Mouse (Mus musculus) E14TG2a.4 (cell line): ENCODE results near the gene Atpaf2.

Experiments
- H3K27me3 ChIP-seq: 2 replicates; pipeline ENCODE4 v1.6.1; 2014; ENCODE audit warnings: low read length, control low read depth; ENCODE audit not compliant: insufficient read depth
- H3K36me3 ChIP-seq: 2 replicates; pipeline ENCODE4 v1.6.1; 2014; ENCODE audit warnings: low read length, control low read depth; ENCODE audit not compliant: insufficient read depth
- H3K4me1 ChIP-seq: replicated peaks from 2 replicates; pipeline ENCODE4 v1.6.1; 2014; ENCODE audit warnings: low read depth, low read length, control low read depth
- H3K4me3 ChIP-seq: replicated peaks from 2 replicates; pipeline ENCODE4 v1.5.1; 2014; ENCODE audit warnings: mild to moderate bottlenecking, low read length
- H3K9me3 ChIP-seq: 2 replicates; pipeline ENCODE4 v1.6.1; 2014; ENCODE audit warnings: low read length, control low read depth
- CTCF ChIP-seq: conservative IDR thresholded peaks from 2 replicates; pipeline ENCODE4 v1.5.1; 2014; ENCODE audit warnings: low read length
- NANOG ChIP-seq: IDR thresholded peaks from 2 replicates; pipeline ENCODE4 v1.6.1; 2014; ENCODE audit warnings: borderline replicate concordance, low read length, mixed read lengths
- POU5F1 ChIP-seq: IDR thresholded peaks from 2 replicates; pipeline ENCODE4 v1.6.1; 2014; ENCODE audit warnings: low read length, borderline replicate concordance

Atpaf2 gene

DNA sequence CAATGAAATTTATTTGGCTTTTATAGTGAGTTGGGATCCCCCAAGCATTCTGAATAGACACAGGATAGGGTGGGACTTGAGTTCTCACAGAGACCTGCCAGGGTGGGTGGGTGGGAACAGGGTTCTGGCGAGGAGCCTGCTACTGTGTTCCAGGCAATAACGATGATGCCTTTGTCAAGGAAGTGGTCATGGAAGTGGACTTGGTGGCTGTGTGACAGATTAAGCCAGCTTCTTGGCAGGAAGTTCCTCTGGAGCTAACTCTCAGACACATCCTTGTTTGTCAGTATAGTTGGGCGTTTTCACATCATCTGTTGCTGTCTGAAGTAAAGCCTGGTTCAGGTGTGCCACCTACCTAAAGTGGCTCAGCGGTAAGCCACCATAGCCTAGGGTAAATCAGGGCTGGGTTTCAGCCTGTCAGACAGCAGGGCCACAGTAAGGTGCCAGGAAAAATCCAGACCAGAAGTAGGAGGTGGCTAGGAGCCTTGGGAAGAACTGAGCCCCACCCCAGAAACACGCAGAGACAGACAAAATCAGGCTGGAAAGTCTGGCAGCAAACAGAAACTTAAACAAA lies 57.5 kb downstream of the Atpaf2 start:
- TF ChIP-seq NANOG (no peak), CTCF (no peak), POU5F1 (no peak)
- Histone ChIP-seq H3K9me3 (no peaks in the 10 kb centered on the region), H3K27me3 (no peaks in the 10 kb centered on the region), H3K4me3 (0 out of 2 replicates have a peak overlapping the region, but pooled peaks have one; percentile 7), H3K4me1 (peaks cover 50% of the 10 kb centered on the region), H3K36me3 (no peaks in the 10 kb centered on the region)

DNA sequence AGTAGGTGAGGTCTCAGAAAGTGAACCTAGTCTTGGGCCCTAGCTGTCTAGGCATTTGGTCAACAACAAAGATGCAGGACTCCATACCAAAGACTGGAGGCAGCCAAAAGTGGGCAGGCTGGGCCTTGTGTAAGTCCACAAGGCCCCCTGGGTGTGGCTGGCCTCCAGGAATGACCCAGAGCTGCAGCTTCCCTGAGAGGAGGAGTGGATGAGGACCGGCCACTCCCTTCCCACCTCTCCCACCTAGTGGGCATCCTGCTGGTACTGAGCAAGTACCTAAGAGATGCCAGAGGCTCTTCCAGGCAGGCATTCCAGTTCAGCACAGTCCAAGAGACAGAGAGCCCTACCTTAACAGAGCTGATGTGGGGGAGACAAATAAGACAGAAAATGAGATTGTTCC lies 58.3 kb downstream of the Atpaf2 start:
- Histone ChIP-seq H3K9me3 (no peaks in the 10 kb centered on the region), H3K27me3 (no peaks in the 10 kb centered on the region), H3K36me3 (no peaks in the 10 kb centered on the region), H3K4me1 (peaks cover 44% of the 10 kb centered on the region), H3K4me3 (no peak overlapping the region)
- TF ChIP-seq NANOG, result no peak
- no peak for TF ChIP-seq CTCF
- TF ChIP-seq POU5F1, result no peak

DNA sequence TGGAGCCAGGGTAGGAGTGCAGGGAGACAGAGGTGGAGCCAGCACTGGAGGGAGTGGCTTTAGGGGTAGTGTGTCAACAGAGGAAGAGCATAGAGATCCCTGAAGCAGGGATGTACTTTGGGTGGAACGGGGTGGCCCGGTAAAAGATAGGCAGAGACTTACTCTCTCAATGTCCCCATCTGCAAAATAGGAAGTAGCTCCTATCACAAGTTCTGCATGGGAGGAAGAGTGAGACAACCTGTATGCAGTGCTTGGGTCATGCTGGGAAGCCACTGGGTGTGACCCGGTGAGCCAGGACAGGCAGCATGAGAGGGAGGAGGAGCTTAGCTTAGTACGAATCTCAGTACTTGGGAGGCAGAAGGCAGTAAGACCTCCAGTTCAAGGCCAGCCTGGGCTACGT lies 59.1 kb downstream of the Atpaf2 start:
- Histone ChIP-seq H3K36me3 (no peaks in the 10 kb centered on the region), H3K27me3 (no peaks in the 10 kb centered on the region), H3K4me1 (peaks cover 48% of the 10 kb centered on the region), H3K4me3 (no peak overlapping the region), H3K9me3 (no peaks in the 10 kb centered on the region)
- TF ChIP-seq CTCF (no peak), POU5F1 (no peak)

DNA sequence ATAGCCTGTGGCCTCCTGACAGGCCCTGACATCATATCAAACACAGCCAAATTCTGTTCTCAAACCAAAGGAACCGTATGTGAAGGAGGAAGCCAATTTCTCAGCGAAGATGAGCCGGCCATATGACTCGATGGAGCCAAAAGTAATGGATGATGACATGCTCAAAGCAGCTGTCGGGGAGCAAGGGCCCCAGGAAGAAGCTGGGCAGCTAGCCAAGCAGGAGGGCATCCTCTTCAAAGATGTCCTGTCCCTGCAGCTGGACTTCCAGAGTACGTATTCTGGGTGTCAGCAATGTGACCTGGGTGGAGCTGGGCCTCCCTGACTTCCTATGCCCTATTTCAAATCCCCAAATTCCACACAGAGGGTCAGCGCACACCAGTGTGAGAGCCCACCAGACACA lies 59.7 kb downstream of the Atpaf2 start:
- Histone ChIP-seq H3K4me3 (no peak overlapping the region), H3K36me3 (no peaks in the 10 kb centered on the region), H3K27me3 (no peaks in the 10 kb centered on the region), H3K4me1 (peaks cover 49% of the 10 kb centered on the region), H3K9me3 (no peaks in the 10 kb centered on the region)
- no peak for TF ChIP-seq CTCF
- TF ChIP-seq NANOG, result no peak
- TF ChIP-seq POU5F1, result no peak

DNA sequence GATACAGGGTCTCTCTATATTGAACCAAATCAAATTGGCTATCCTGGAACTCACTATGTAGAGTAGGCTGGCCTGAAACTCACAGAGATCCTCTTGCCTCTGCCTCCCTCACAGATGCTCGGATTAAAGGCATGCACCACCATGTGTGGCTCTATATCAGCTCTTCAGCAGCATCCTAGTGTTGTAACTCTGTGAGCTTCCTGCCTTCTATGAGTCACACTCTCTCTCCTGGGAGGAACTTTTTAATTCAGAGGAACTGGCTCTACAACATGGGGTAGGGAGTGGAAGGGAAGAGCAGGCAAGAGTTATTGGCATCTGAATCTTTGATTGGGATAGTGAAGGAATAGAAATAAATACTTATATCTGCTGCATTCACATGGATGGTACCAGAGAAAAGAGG lies 61.1 kb downstream of the Atpaf2 start:
- no peaks in the 10 kb centered on the region for H3K36me3 ChIP-seq
- no peaks in the 10 kb centered on the region for H3K9me3 ChIP-seq
- no peaks in the 10 kb centered on the region for H3K27me3 ChIP-seq
- H3K4me3 ChIP-seq, result no peak overlapping the region
- peaks cover 49% of the 10 kb centered on the region for H3K4me1 ChIP-seq
- TF ChIP-seq POU5F1, result no peak
- TF ChIP-seq NANOG, result no peak
- TF ChIP-seq CTCF, result no peak

DNA sequence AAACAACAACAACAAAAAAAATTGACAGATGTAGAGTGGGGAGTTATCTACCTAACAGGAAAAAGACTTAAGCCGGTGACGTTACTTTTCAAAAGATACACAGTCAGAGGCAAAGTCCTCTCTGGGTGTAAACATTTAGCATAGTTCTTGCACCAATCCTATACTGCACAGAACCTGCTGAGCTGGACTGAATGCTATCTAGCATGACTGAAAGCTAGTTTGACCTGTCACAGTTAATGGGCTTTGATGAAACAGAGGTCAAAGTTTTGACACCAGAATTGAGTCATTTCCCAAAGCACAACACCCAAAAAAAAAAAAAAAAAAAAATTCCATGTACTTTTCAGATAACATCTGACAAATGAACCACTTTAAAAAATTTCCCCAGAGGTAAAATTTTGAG lies 62.3 kb downstream of the Atpaf2 start:
- peaks cover 51% of the 10 kb centered on the region for H3K4me1 ChIP-seq

DNA sequence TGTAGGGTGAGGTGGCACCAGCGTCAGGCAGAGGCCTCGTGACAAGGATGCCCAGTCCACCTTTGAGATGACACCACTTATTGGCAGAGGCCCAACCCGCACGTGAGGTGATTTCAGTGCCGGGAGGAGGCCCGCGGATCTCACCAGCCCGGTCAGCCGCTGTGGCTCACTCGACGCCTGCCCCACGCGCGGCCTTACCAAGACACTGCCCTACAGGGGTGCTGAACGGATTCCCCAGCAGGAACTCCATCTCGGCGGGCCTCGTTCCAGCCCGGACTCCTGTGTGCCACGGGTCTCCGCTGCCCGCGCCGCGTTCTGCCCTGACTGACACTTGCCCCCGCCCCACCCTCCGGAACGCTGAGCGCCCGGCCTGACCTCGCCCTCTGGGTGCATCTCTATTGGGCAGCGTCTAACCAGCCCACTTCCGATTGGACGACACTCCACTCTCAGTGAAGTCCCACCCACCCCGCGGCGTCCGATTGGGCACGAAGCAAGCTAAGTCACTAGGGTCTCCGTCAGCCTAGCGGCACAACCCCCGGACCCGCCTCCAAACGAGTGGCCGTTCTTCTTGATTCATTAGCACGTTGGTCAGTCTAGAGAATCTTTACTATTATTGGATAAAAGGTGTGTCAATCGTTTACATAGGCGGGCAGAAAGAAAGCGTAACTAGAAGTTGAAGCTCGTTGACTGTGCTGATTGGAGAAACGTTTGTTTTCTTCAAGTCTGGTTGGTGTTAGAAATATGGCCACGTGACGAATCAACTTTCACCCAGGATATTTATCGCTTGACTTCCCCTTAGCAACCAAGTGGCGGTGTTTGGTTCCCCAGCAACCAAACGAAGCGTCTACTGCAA lies 65.5 kb downstream of the Atpaf2 start, which contains the start of the genes Tom1l2 and Drc3:
Gene Tom1l2, minus strand, starts transcription at position 347 of the 853 bp plus-strand sequence.
Gene Drc3, plus strand, starts transcription at position 771 of the 853 bp plus-strand sequence.
- peak within 1 kb of the TSS; percentile 93 for H3K4me3 ChIP-seq
- TF ChIP-seq CTCF (no peak), NANOG (no peak), POU5F1 (no peak)
- H3K9me3 ChIP-seq, result no peaks in the 10 kb centered on the region
- H3K27me3 ChIP-seq, result no peaks in the 10 kb centered on the region
- H3K4me1 ChIP-seq, result peaks cover 31% of the 10 kb centered on the region
- H3K36me3 ChIP-seq, result no peaks in the 10 kb centered on the region

More for the DNA sequence above, 62.3 kb downstream of the Atpaf2 start:
- Histone ChIP-seq H3K4me3 (no peak overlapping the region), H3K9me3 (no peaks in the 10 kb centered on the region), H3K27me3 (no peaks in the 10 kb centered on the region), H3K36me3 (no peaks in the 10 kb centered on the region)
- TF ChIP-seq POU5F1 (no peak), NANOG (no peak), CTCF (no peak)

DNA sequence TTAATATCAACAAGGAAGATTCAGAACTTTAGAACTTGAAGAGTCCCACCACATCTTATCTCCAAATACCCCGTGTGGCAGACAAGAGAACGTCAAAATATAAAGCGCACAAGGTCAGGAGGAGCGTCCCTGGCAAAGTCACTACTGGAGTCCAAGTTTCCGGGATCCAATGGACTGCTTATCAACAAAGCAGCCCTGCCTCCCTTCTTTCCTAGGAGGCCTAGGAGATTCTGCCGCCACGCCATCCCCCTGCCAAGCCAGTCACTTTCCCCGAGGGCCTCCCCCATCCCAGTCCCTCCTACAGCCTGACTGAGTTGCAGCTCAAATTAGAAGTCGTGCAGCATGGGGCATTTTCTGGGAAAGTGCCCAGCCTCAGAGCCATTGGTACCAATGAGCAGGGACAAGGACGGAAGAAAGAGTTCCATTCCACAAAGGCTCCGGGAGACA lies 66.3 kb downstream of the Atpaf2 start:
- peak overlapping the region; percentile 93 for H3K4me3 ChIP-seq
- H3K9me3 ChIP-seq, result no peaks in the 10 kb centered on the region
- no peak for TF ChIP-seq POU5F1
- no peak for TF ChIP-seq NANOG
- no peak for TF ChIP-seq CTCF
- no peaks in the 10 kb centered on the region for H3K27me3 ChIP-seq
- no peaks in the 10 kb centered on the region for H3K36me3 ChIP-seq
- peaks cover 31% of the 10 kb centered on the region for H3K4me1 ChIP-seq

DNA sequence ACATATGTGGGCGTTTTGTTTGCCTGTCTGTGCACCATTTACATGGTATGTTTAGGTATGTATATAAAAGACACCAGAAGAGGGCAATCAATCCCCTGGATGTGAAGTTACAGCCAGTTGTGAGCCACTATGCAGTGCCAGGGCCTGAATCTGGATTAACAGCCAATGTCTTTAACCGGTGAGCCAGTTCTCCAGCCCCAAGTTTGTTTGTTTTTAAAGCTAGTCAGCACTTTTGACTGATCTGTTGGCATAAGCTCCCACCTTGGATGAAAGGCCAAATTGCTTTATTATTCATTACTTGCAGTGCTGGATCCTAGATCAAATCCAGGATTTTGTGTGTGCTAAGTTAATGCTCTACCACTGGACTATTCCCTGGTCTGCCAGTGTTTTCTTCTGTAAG lies 66.9 kb downstream of the Atpaf2 start:
- peak overlapping the region; percentile 93 for H3K4me3 ChIP-seq
- no peaks in the 10 kb centered on the region for H3K36me3 ChIP-seq
- H3K9me3 ChIP-seq, result no peaks in the 10 kb centered on the region
- no peaks in the 10 kb centered on the region for H3K27me3 ChIP-seq
- peaks cover 31% of the 10 kb centered on the region for H3K4me1 ChIP-seq
- no peak for TF ChIP-seq NANOG
- TF ChIP-seq POU5F1, result no peak
- TF ChIP-seq CTCF, result no peak
